Mouse (Mus musculus): Measurements from ENCODE around the gene Traf4.
A peak's percentile ranks its signal among the peaks of the same experiment; 100 is the strongest.

Gene Traf4

GRCm38 (mm10) chr11:78182450-78182849 is 17.1 kb upstream of the Traf4 start:
- DNase-seq = no peak

GRCm38 (mm10) chr11:78181830-78182357 is 16.5 kb upstream of the Traf4 start:
- DNase-seq = no peak

GRCm38 (mm10) chr11:78180081-78180761 is 14.8 kb upstream of the Traf4 start:
- no peak for DNase-seq

- no peak for DNase-seq
These were observed 14.1 kb upstream of the Traf4 start for GRCm38 (mm10) chr11:78179438-78179999.

- peak; percentile 68 for DNase-seq
These were observed 13.6 kb upstream of the Traf4 start for GRCm38 (mm10) chr11:78178859-78179437.

- DNase-seq = peak; percentile 92
These were observed 12.8 kb upstream of the Traf4 start for GRCm38 (mm10) chr11:78177903-78178858.

- no peak for DNase-seq
These were observed 12.0 kb upstream of the Traf4 start for GRCm38 (mm10) chr11:78177437-78177836.

- DNase-seq = no peak
These were observed 11.5 kb upstream of the Traf4 start for GRCm38 (mm10) chr11:78176905-78177331.

GRCm38 (mm10) chr11:78176402-78176862 is 11.0 kb upstream of the Traf4 start, which contains the start of the genes Nek8 and Tlcd1:
Gene Nek8, minus strand, starts transcription at chr11:78176675.
Gene Tlcd1, plus strand, starts transcription at chr11:78176711.
- peak; percentile 75 for DNase-seq

- no peak for DNase-seq
These were observed 10.5 kb upstream of the Traf4 start for GRCm38 (mm10) chr11:78175771-78176401.

GRCm38 (mm10) chr11:78174506-78174905 is 9.1 kb upstream of the Traf4 start:
- no peak for DNase-seq

- no peak for DNase-seq
These were observed 7.5 kb upstream of the Traf4 start for GRCm38 (mm10) chr11:78172748-78173383.

- no peak for DNase-seq
These were observed 6.8 kb upstream of the Traf4 start for GRCm38 (mm10) chr11:78172034-78172747.

GRCm38 (mm10) chr11:78171328-78171727 is 5.9 kb upstream of the Traf4 start:
- no peak for DNase-seq

GRCm38 (mm10) chr11:78170306-78170705 is 4.9 kb upstream of the Traf4 start:
- DNase-seq = no peak

- DNase-seq = peak; percentile 17
These were observed 3.4 kb upstream of the Traf4 start for GRCm38 (mm10) chr11:78168541-78169468.

GRCm38 (mm10) chr11:78167257-78167959 is 2.0 kb upstream of the Traf4 start:
- DNase-seq = no peak

- no peak for DNase-seq
These were observed 1.3 kb upstream of the Traf4 start for GRCm38 (mm10) chr11:78166640-78167039.

GRCm38 (mm10) chr11:78166161-78166560 is 772 bp upstream of the Traf4 start:
- no peak for DNase-seq
